Mouse (Mus musculus): ENCODE results near the gene Psenen.

Psenen gene

GRCm38 (mm10) chr7:30563117-30563905, at the start of gene Psenen, which contains the start of the genes U2af1l4 and Gm49396:
Gene Psenen, minus strand, starts transcription at chr7:30563627.
Gene U2af1l4, plus strand, starts transcription at chr7:30563301.
Gene Gm49396, plus strand, starts transcription at chr7:30563344.
- DNase-seq (ENCODE audit: low spot score in 2 of 2), result peak; percentile 89 to 92

DNA sequence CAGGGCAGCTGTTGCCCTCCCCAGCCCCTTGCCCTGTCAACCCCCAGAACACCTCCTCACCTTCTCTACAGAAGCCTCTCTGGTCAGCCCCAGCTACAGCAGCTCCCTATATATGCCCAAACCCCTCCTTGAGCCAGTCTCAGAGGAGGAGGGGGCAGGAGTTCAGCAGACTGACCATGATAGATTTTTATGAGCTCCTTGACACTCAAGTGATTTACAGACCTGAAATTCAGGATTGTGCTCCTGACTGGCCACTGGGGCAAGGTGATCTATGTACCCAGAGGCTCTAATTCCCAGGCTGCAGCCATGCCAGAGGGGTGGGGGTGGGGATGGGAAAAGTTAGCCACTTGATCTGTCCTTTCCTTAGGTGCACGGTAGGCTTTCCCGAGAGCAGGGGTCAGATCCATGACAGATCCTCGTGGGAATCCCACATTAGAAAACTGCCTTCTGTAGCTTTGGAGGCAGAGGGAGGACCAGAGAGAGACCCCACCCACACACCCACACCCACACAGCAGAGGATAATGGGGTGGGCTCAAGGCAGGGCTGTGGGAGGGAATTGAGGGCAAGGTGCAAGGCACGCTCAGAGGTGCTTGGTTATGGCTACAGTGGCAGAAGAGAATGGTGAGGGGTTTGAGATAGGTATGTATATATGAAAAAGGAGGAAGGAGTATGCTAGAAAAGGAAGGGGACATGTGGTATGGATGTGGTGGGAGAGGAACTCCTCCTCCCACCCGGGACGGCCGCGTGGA, 49.4 kb upstream of the Psenen start, which contains the start of gene Upk1a:
Gene Upk1a (minus strand): TSS at position 194 of the 749 bp plus-strand sequence.
- no peak for DNase-seq (ENCODE audit: low spot score in 2 of 2)

GRCm38 (mm10) chr7:30610043-30610442, 46.6 kb upstream of the Psenen start:
- DNase-seq (ENCODE audit: low spot score in 2 of 2), result no peak

DNA sequence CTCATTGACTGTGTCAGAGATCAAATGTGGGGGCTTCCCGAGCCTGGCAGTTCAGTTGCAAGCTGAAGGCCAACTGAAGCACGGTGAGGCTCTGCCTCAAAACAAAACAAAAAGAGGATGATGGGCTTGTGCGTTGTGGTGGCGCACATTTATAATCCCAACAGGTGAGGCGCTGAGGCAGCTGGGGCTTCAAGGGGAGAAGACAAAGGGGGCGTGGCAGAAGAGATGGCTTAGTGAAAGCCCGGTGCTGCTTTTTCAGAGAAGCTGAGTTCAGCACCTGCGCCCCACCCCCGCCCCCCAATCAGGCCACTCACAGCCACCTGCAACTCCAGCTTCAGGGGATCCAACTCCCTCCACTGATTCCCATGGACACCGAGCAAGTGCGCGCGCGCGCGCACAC, 45.0 kb upstream of the Psenen start:
- no peak for DNase-seq (ENCODE audit: low spot score in 2 of 2)

GRCm38 (mm10) chr7:30607706-30608309, 44.4 kb upstream of the Psenen start:
- DNase-seq (ENCODE audit: low spot score in 2 of 2), result no peak

DNA sequence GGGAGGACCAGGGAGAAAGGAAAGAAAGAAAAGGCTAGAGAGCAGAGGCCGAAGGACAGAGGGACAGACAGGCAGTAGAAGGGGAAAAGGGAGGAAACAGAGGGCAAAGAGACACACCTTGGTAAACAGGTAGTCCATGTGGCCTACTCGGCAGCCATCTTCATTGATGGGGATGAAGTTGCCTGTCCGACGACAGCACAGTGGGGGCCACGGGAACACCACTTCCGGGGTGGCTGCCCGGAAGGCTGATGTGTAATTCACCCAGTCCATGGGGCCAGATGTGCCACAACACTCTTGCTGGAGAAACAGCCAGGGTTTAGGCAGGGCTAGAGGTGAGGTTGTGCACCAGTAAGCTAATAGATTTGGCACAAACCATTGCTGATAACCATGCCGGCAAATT, 41.5 kb upstream of the Psenen start:
- DNase-seq (ENCODE audit: low spot score in 2 of 2), result no peak

DNA sequence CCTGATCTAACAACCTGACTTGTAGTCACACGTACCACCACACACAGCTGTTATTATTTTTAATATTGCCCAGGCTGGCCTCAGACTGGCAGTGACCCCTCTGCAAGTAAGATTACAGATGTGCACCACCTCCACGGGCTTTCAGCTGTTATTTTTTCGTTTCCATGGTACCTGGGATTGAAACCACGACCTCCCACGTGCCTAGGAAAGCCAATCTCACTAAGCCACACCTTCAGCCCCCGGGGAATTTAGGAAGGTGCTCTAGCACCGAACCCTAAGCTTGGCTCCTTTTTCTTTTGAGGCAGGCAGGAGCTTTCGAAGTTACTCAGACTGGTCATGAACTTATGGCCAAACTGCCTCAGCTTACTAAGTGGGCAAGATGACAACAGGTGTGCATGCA, 41.0 kb upstream of the Psenen start:
- no peak for DNase-seq (ENCODE audit: low spot score in 2 of 2)

- DNase-seq (ENCODE audit: low spot score in 2 of 2), result no peak
Measured at GRCm38 (mm10) chr7:30602583-30602982, 39.2 kb upstream of the Psenen start.

- no peak for DNase-seq (ENCODE audit: low spot score in 2 of 2)
Measured at GRCm38 (mm10) chr7:30600651-30601050, 37.2 kb upstream of the Psenen start.

DNA sequence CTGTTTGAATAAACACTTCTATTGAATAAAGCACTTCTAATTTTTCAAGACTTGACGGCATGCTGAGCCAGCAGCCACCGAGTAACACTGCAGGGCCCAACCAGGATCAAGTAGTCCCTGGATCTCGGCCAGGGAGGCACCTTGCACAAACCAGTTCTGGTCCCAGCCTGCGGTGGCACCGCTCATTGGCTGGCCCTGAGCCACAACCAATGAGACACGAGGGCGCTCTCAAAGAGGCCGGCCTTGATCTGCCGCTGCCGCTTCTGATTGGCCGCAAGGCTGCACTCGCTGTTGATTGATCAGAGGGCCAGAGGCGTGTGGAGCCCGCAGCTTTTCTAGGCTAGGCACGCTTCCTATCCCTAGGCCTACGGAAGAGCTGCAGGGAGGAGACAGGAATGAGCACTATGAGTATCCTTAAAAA, 36.5 kb upstream of the Psenen start:
- DNase-seq (ENCODE audit: low spot score in 2 of 2), result peak; percentile 85 to 87

DNA sequence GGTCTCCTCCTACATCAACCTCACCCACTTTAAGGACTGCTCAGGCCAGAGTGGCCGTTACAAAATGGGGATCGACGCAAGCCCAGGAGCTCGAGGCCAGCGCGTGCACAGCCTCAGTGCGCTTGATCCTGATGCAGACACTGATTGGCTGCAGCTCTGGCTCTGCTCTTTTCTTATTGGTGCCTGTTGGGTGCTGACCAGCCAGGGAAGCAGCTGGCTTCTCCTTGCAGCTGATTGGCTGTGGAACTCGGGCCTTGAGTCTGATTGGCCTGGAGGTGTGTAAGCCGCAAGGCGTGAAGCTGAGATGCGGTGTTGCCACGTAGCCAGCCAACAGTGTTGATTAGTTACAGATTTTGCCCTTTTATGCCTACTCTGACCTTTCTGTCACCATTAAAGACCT, 35.4 kb upstream of the Psenen start, which contains the start of gene Zbtb32:
Gene Zbtb32 (minus strand): TSS at position 124 of the 400 bp plus-strand sequence.
- DNase-seq (ENCODE audit: low spot score in 2 of 2), result no peak

DNA sequence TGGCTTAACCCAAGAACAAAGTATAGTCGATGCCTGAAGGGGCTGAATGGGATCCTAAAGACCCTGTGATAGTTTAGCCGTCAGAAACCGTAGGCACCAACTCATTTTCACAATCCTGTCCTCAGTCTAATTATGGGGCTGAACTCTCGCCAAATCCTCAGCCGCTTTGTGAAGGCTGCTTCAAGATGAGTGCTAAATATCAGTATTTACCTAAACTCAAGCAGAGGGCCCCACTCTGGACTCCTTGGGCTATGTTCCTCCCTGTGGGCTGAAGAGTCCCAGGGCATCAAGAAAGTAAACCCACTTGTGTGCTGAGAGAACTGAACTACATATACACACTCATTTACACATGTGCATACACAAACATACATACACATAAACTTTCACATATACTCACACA, 33.4 kb upstream of the Psenen start:
- no peak for DNase-seq (ENCODE audit: low spot score in 2 of 2)

GRCm38 (mm10) chr7:30596093-30596492, 32.7 kb upstream of the Psenen start:
- no peak for DNase-seq (ENCODE audit: low spot score in 2 of 2)

- no peak for DNase-seq (ENCODE audit: low spot score in 2 of 2)
Measured at GRCm38 (mm10) chr7:30594510-30595024, 31.1 kb upstream of the Psenen start.

DNA sequence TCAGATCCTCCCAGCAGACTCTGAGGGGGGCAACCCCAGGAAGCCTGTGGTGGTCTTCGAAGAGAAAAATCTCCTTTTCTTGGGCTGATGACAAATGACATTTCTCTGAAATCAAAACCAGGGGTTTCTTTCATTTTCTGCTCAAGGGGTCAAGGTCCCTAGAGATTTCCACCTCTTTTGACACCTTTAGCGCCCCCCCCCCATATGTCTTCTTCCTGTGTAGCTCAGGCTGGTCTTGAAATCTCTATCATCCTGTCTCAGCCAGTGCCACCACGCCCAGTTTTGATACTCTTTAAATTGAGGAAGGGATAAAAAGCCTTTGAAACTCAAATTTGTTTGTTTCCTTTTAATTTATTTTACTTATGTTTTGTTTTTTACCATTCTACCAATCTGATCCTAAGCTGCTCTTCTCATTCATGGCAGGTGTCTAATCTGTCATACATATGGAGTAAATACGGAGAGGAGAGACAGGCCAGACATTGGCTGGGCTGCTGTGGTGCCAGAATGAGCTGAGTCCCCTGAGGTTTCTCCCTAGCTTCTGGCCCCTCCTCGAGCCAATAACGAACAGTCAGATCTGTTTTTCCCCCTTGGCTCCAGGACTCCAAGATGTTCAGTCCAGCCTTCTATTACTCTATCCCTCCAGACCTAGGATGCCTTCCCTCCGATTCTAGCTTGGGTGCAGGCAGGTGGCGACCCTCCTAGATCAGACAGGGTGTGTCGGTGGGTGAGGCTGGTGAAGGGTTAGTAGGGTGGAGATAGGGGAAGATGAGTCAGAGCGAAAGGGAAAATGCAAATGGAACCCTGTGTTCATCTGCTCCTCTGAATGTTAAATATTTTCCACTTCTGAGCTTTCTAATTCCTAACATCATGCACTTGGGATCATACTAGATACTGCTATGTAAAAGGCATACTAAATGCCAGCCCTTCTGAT, 30.4 kb upstream of the Psenen start:
- no peak for DNase-seq (ENCODE audit: low spot score in 2 of 2)

- DNase-seq (ENCODE audit: low spot score in 2 of 2), result no peak
Measured at GRCm38 (mm10) chr7:30592772-30593423, 29.5 kb upstream of the Psenen start.

DNA sequence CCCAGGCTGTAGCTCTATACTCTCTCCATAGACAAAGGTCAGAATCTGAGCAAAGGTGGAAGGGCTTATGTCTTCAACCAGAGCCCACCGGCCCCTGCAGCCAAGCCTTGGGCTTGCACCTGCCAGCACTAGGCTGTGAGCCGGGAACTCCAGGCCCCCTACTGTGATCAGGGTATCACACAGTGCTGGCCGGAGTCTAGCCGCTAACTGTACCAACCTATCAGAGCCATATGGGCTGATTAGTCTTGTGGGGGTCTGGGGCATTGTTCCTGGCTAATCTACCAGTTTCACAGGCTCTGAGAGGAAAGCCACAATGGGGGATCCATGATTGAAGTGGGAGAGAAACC, 28.2 kb upstream of the Psenen start:
- no peak for DNase-seq (ENCODE audit: low spot score in 2 of 2)

GRCm38 (mm10) chr7:30590927-30591604, 27.6 kb upstream of the Psenen start:
- no peak for DNase-seq (ENCODE audit: low spot score in 2 of 2)

DNA sequence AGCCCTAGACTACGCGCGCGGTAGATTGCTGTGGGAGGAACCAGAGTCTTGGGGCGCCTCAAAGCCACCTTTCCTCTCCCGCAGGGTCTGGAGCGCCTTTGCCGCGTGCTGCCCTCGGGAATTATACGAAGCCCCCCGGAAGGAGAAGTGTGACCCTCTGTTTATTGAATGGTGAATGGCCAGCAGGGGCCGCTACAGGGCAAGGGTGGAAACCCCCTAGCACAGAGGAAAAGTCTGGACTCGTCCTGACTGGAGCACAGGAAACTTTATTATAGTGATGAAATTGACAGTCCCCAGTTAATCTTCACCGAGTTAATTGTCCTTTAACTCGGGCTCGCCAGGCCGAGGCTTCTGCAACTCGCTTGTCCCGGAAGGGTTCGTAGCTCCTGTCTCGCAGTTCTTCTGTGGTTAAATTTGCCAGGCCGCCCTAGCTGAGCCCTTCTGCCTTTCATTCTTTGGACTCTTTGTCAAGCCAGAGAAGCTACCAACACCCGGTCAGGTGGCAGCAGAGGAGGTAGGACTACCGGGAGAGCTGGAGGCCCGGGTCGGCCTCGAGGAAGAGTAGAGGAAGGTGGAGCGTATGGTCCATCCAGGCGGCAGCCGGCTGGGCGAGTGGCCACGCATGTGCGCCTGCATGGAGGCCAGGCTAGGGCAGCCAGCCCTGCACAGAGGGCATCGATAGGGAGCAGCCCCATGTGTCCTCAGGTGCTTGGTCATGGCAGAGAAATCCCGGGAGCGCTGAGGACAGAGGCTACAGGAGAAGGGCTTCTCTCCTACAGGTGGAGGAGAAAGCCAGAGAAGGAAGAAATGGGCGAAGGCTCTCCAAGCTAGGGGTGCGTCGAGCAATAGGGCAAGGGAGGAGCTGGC, 26.2 kb upstream of the Psenen start:
- DNase-seq (ENCODE audit: low spot score in 2 of 2), result peak; percentile 66 to 77

Measured in frontal cortex, postnatal 14 days (tissue).